Mouse (Mus musculus): Measurements from ENCODE around the gene Otop3.
A peak's percentile ranks its signal among the peaks of the same experiment; 100 is the strongest.
"Not testable (repeated sequence)": the region's sequence is repeated elsewhere in the genome, so short reads cannot be mapped to it uniquely, and the experiment has no call there.

The Otop3 gene

GRCm38 (mm10) chr11:115366039-115366705 lies 31.6 kb downstream of the Otop3 start:
- peak; percentile 58 for DNase-seq (ENCODE audit: low read depth)

GRCm38 (mm10) chr11:115366706-115367394 lies 32.3 kb downstream of the Otop3 start:
- DNase-seq (ENCODE audit: low read depth): peak; percentile 46

GRCm38 (mm10) chr11:115367395-115367944 lies 32.9 kb downstream of the Otop3 start, which contains the start of gene Hid1:
Gene Hid1 (minus strand): TSS chr11:115367756.
- peak; percentile 89 for DNase-seq (ENCODE audit: low read depth)

GRCm38 (mm10) chr11:115370368-115370767 lies 35.8 kb downstream of the Otop3 start:
- DNase-seq (ENCODE audit: low read depth): no peak

DNA sequence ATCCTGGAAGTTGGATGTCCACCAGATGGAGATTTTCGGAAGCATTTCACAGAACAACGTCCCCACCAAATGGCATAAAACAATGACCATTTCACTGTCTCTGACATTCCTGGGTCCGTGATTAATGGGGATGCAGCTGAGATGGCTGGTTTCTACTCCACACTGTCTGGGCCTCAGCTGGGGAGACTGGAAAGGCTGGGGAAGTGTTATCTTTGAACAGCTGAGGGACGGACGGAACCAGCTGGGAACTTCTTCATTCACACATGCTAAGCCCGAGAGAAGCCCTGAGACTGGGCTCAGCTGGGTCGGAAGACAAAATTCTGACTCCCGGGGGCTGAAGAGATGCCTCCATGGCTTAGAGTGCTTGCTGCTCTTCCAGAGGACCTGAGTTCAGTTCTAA lies 36.8 kb downstream of the Otop3 start:
- DNase-seq (ENCODE audit: low read depth): no peak

DNA sequence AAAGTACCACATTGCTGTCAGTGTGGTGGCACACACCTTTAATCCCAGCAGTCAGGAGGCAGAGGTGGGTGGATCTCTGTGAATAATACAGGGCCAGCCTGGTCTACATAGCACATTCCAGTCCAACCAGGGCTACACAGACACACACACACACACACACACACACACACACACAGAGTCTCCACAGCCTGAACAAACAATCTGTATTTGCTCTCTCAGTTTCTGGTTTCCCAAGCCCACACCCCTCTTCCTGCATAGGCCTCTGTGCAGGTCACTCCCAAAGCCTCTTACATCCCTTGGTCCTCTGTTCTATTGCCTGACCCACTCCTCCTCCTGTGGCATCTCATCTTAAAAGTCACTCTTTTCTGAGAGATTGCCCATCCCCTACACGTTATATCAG lies 37.5 kb downstream of the Otop3 start:
- no peak for DNase-seq (ENCODE audit: low read depth)

DNA sequence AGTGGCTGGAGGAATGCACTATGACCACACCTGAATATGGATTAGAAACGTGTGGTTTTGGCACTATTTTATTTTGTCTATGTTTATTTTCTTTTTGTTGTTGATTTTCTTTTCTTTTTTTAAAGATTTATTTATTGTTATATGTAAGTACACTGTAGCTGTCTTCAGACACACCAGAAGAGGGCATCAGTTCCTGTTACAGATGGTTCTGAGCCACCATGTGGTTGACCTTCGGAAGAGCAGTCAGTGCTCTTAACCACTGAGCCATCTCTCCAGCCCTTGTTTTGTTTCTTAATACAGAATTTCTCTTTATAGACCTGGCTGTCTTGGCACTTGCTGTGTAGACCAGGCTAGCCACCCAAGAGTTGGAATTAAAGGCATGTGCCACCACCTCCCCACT lies 38.2 kb downstream of the Otop3 start:
- DNase-seq (ENCODE audit: low read depth): no peak

GRCm38 (mm10) chr11:115373805-115374694 lies 39.5 kb downstream of the Otop3 start:
- DNase-seq (ENCODE audit: low read depth): peak; percentile 36

- no peak for DNase-seq (ENCODE audit: low read depth)
Observed at GRCm38 (mm10) chr11:115374695-115375425, 40.3 kb downstream of the Otop3 start.

GRCm38 (mm10) chr11:115376722-115377121 lies 42.2 kb downstream of the Otop3 start:
- DNase-seq (ENCODE audit: low read depth): no peak

DNA sequence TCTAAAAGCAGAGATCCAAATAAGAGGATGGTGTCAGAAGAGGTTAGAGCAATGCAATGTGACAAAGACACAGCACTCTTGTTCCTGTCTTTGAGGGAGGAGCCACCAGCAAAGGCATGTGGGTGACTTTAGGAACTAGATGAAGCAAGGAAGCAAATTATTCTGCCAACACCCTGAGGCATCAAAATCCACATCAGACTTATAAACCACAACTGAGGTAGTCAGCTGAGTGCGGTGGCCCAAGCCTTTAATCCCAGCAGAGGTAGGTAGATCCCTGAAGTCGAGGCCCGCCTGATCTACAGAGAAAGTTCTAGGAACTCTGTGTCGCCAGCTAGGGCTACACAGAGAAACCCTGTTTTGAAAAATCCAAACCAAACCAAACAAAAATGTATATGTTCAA lies 42.7 kb downstream of the Otop3 start:
- DNase-seq (ENCODE audit: low read depth): no peak

DNA sequence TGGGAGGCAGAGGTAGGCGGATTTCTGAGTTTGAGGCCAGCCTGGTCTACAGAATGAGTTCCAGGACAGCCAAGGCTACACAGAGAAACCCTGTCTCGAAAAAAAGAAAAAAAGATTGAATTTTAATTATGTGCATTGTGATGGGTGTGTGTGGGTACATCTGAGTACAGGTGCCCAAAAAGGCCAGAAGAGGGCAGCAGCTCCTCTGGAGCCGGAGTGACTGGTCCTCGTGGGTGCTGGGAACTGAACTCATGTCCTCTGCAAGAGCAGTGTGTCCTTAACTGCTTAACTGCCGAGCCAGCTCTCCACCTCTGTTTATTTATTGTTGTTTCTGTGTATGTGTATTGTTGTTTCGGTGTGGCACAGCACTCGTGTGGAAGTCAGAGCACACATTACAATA lies 43.3 kb downstream of the Otop3 start:
- no peak for DNase-seq (ENCODE audit: low read depth)

DNA sequence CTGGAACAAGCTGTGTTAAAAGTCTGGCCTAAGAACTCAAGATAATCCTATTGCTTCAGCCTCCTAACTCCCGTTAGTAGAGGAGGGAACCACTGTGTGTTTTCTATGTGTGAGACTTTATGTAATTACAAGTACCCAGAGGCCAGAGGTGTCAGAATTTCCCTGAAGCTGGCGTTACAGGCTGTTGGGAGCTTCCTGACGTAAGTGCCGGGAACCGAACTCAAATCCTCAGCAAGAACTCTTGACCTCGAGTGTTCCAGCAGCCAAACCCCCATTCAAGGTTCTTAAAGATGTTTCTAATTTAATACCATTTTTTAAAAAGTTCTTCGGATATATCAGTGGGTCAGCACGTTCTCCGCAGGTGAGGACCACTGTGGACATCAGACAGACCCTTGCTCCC lies 46.7 kb downstream of the Otop3 start:
- no peak for DNase-seq (ENCODE audit: low read depth)

GRCm38 (mm10) chr11:115381743-115382539 lies 47.4 kb downstream of the Otop3 start, which contains the start of gene Cdr2l:
Gene Cdr2l (plus strand): TSS chr11:115381916.
- peak; percentile 50 for DNase-seq (ENCODE audit: low read depth)

DNA sequence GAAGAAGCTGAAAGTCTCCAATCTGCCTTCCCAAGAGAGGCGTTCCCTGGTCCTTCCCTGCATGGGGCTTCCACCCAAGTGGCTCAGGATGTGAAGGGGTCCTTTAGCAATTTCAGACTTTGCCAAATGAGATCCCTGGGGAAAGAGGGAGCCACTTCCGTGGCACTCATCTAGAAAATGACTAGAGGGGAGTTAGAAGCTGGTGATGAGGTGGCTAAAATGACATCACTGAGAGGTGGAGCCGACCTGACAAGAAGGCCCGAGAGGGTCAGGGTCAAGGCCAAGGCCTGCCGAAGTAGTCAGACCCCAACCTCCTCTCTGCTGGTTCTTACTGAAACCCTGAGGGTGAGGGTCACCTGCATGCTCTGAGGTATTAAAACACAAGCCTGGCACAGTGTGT lies 48.4 kb downstream of the Otop3 start:
- DNase-seq (ENCODE audit: low read depth): no peak

DNA sequence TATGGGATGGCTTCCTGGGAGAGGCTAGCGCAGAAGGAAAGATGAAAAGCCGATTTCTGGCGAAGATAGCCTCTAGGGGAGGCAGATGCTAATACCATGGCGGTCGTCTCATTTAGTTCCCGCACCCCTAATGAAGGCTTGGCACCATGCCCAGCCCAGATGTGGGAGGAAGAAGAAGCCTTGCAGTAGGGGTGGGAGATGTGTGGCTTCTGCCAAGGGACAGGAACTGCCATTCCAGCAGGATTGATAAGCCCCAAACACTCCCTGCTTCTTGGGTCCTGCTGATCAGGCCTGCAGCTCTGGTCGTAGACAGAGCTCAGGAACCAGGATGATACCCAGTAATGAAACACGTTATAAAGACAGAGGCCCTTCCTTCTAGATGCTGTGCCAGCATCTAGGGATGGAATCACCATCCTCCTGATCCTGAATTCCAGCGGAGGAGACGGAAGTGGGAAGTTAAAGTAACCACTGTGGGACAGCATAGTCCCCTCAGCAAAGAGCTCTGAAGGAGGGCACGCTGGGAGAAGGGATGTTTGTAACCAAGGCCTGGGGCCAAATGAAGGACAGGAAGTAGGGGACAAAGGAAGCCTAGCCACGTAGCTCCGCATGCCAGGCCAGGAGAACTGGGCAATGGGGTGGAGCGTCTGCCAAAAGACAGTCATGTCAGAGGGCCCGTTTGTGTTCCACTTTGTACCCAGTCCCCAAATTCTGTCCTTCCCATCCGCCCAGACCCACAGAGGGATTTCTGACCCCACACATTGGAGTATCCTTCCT lies 49.4 kb downstream of the Otop3 start:
- DNase-seq (ENCODE audit: low read depth): no peak

DNA sequence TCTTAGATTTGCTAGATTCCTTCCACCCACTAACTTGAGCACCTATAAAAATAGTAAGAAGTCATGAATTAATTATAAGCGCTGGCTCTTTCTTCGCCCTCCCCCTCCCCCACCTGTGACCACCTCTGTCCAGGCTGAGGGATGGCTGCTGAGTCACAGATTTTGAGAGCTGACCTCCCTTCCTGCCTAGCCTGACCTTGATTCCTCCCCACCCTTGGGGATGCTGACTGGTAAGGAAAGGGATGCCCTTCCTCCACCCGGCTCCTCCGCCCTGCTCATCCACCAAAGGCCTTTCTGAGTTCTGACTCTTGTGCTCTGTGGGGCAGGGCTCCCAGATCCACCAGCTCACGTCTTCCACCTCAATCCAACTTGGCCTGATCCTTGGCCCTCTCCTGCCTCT lies 50.1 kb downstream of the Otop3 start:
- no peak for DNase-seq (ENCODE audit: low read depth)

DNA sequence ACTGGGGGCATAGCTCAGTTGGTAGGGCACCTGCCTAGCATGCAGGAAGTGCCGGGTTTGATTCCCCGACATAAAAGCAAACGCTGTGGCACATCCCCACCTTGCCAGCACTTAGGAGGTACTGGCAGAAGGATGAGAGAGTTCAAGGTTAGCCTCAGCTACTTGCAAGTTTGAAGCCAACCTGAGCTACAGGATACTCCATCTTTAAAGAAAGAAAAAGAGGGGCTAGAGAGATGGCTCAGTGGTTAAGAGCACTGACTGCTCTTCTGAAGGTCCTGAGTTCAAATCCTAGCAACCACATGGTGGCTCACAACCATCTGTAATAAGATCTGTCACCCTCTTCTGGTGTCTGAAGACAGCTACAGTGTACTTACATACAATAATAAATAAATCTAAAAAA lies 52.3 kb downstream of the Otop3 start:
- DNase-seq (ENCODE audit: low read depth): not testable (repeated sequence)

- DNase-seq (ENCODE audit: low read depth): no peak
Observed at GRCm38 (mm10) chr11:115391358-115391757, 56.8 kb downstream of the Otop3 start.

- no peak for DNase-seq (ENCODE audit: low read depth)
Observed at GRCm38 (mm10) chr11:115393721-115394325, 59.3 kb downstream of the Otop3 start.

Measured in naive thymus-derived CD4-positive, alpha-beta T cell, adult 2 months (primary cell).